Mouse (Mus musculus): ENCODE measurements around the gene Ascc2.
"Not testable (repeated sequence)": the region's sequence is repeated elsewhere in the genome, so short reads cannot be mapped to it uniquely, and the experiment has no call there.

Ascc2 gene

GRCm38 (mm10) chr11:4633420-4633819 lies 4.1 kb upstream of the Ascc2 start:
- peak; percentile 29 for DNase-seq

- DNase-seq = no peak
Measured at GRCm38 (mm10) chr11:4634395-4634794, 3.2 kb upstream of the Ascc2 start.

- no peak for DNase-seq
Measured at GRCm38 (mm10) chr11:4636782-4637342, 685 bp upstream of the Ascc2 start.

GRCm38 (mm10) chr11:4638261-4638660 lies 714 bp downstream of the Ascc2 start:
- DNase-seq = no peak

- DNase-seq = no peak
Measured at GRCm38 (mm10) chr11:4641185-4641584, 3.6 kb downstream of the Ascc2 start.

- DNase-seq = no peak
Measured at GRCm38 (mm10) chr11:4643722-4644121, 6.2 kb downstream of the Ascc2 start.

GRCm38 (mm10) chr11:4645180-4645579 lies 7.6 kb downstream of the Ascc2 start:
- not testable (repeated sequence) for DNase-seq

- DNase-seq = no peak
Measured at GRCm38 (mm10) chr11:4646409-4646808, 8.9 kb downstream of the Ascc2 start.

- no peak for DNase-seq
Measured at GRCm38 (mm10) chr11:4659818-4660217, 22.3 kb downstream of the Ascc2 start.

GRCm38 (mm10) chr11:4660309-4661025 lies 22.9 kb downstream of the Ascc2 start:
- no peak for DNase-seq

GRCm38 (mm10) chr11:4661324-4661723 lies 23.8 kb downstream of the Ascc2 start:
- no peak for DNase-seq

GRCm38 (mm10) chr11:4661871-4662495 lies 24.4 kb downstream of the Ascc2 start:
- no peak for DNase-seq

- no peak for DNase-seq
Measured at GRCm38 (mm10) chr11:4662496-4662878, 24.9 kb downstream of the Ascc2 start.

GRCm38 (mm10) chr11:4671736-4672135 lies 34.2 kb downstream of the Ascc2 start:
- DNase-seq = no peak

GRCm38 (mm10) chr11:4674593-4674992 lies 37.0 kb downstream of the Ascc2 start:
- peak; percentile 31 for DNase-seq

- no peak for DNase-seq
Measured at GRCm38 (mm10) chr11:4675126-4675562, 37.6 kb downstream of the Ascc2 start.

- DNase-seq = no peak
Measured at GRCm38 (mm10) chr11:4675693-4676092, 38.1 kb downstream of the Ascc2 start.

GRCm38 (mm10) chr11:4677250-4677872 lies 39.8 kb downstream of the Ascc2 start:
- no peak for DNase-seq

- no peak for DNase-seq
Measured at GRCm38 (mm10) chr11:4678700-4679440, 41.3 kb downstream of the Ascc2 start.

- no peak for DNase-seq
Measured at GRCm38 (mm10) chr11:4679441-4679832, 41.9 kb downstream of the Ascc2 start.

GRCm38 (mm10) chr11:4680126-4680525 lies 42.6 kb downstream of the Ascc2 start:
- no peak for DNase-seq

- DNase-seq = no peak
Measured at GRCm38 (mm10) chr11:4683516-4683915, 46.0 kb downstream of the Ascc2 start.

- DNase-seq = no peak
Measured at GRCm38 (mm10) chr11:4684186-4684585, 46.6 kb downstream of the Ascc2 start.
